Mouse (Mus musculus) embryonic fibroblast, embryonic 13.5 days (primary cell): Measurements from ENCODE around the gene Pim3. TPM values are rescaled to one million over a fixed set of nuclear protein-coding genes. Genes with fewer than 3 reads are reported as not detected.
"Not testable (repeated sequence)": the region's sequence is repeated elsewhere in the genome, so short reads cannot be mapped to it uniquely, and the experiment has no call there.

Source experiments
- H3K27ac ChIP-seq: 2 replicates; pipeline ENCODE4 v1.5.1; 2012; ENCODE audit warnings: low read length, control low read depth, inconsistent platforms; ENCODE audit not compliant: insufficient read depth
- H3K4me1 ChIP-seq: 2 replicates; pipeline ENCODE4 v1.6.1; 2011; ENCODE audit warnings: low read length; ENCODE audit not compliant: control insufficient read depth, insufficient read depth
- H3K4me3 ChIP-seq: 2 replicates; pipeline ENCODE4 v1.5.1; 2011; ENCODE audit warnings: mild to moderate bottlenecking, control low read depth, low read length; ENCODE audit not compliant: insufficient read depth
- CTCF ChIP-seq: IDR thresholded peaks from 2 replicates; pipeline ENCODE4 v1.5.1; 2011; ENCODE audit warnings: mild to moderate bottlenecking, control low read depth, low read length, moderate library complexity, borderline replicate concordance; ENCODE audit not compliant: insufficient read depth
- POLR2A ChIP-seq: IDR thresholded peaks from 2 replicates; pipeline ENCODE4 v1.6.1; 2011; ENCODE audit warnings: low read depth, mild to moderate bottlenecking, control low read depth, low read length, moderate library complexity
- polyA plus RNA-seq: library from polyadenylated mRNA; stranded (reverse); fragments of >200 nt; gene quantifications from 2 replicates; pipeline ENCODE4 v1.2.4, GENCODE M21; 2011; ENCODE audit warnings: low read depth; ENCODE audit not compliant: missing spikeins, insufficient read length

The Pim3 gene
- polyA plus RNA-seq, result 9.6 and 11.6 TPM in 2 replicates

DNA sequence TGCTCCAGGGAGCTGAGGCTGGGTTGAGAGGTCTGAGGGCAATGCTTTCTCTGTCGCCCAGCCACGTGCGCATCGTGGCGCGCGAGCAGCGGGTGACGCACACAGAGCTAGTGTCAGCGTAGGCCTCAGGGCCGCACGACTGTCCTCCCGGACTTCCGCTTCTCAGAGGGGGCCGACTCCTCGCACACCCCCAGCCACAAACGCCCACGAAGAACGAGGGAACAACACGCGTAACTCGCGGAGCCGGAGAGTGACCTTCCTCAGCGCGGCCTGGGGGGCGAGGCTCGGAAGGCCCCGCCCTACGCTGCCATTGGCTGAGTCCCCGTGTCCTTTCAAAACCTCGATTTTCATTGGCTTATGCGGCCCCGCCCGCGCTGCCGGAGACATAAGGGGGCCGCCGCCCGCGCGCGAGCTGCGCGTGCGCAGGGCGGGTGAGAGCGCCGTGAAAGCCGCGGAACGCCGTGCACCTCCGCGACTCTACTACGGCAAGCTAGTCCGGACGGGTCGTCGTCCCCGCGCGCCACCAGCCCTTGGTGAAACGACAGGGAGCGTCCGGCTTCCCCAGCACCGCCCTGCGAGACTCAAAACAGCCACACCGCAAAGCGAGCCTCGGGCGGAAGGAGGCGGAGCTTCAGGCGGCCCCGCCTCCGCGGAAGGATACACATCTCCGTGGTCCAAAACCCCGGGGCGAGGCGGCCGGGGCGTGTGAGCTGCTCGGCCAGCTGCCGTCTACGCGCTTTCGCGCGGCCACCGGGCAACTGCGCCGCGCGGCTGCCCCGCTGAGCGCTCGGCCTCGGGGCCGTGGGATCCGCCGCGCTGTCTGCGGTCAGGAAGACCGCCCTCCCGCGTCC lies at the start of gene Pim3:
TSS of gene Pim3 (plus strand) at position 415 of the 851 bp plus-strand sequence.
- H3K4me3 ChIP-seq, result peak within 1 kb of the TSS; percentile 58
- H3K27ac ChIP-seq, result peak within 1 kb of the TSS; percentile 96
- H3K4me1 ChIP-seq, result peaks cover 19% of the 10 kb centered on the region
- TF ChIP-seq POLR2A (peak; percentile 92), CTCF (no peak)

DNA sequence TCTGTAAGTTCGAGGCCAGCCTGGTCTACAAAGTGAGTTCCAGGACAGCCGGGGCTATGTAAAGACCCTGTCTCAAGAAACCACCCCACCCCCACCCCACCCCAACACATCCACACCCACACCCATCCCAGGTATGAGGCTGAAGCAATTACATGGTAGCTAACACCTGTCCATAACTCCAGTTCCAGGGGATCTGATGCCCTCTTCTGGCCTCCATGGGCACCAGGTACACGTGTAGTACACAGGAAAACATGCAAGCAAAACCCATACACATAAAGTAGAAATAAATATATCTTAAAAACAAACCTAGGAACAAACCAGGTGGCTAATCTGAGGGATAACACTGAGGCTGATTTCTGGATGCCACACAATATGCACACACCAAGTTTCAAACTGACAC lies 48.7 kb upstream of the Pim3 start:
- Histone ChIP-seq H3K27ac (no peak overlapping the region), H3K4me3 (no peak overlapping the region), H3K4me1 (no peaks in the 10 kb centered on the region)
- TF ChIP-seq CTCF, result no peak
- no peak for TF ChIP-seq POLR2A

- H3K4me3 ChIP-seq, H3K27ac ChIP-seq, H3K4me1 ChIP-seq: not testable (repeated sequence)
Observed at GRCm38 (mm10) chr15:88813873-88814272, 48.1 kb upstream of the Pim3 start.

DNA sequence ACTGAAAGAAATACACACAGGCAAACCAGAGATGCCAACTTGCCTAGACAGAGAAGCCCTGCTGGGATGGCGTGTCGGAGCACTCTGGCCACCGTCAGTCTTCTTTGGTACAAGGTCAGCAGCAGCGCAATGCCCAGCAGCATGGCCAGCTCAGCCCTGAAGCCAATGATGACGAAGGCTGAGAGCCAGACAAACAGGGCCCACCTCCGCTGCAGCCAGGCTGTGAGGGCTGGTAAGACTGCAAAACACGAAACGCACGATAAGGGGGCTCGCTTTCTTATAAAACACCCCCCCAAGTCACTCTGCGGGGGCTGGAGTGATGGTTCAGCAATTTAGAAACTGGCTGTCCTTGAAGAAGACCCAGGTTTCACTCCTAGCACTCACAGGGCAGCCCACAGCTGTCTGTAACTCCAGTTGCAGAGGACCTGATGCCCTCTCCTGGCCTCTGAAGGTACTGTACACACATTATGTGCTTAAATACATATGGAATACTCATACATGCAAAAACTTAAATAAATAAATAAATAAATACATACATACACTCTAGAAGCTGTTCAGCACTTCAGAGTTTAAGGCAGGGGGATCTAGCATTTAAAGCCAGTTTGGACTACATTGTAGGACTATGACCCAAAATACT lies 47.5 kb upstream of the Pim3 start:
- no peaks in the 10 kb centered on the region for H3K4me1 ChIP-seq
- no peak for TF ChIP-seq CTCF
- TF ChIP-seq POLR2A, result no peak
- no peak overlapping the region for H3K27ac ChIP-seq
- no peak overlapping the region for H3K4me3 ChIP-seq

DNA sequence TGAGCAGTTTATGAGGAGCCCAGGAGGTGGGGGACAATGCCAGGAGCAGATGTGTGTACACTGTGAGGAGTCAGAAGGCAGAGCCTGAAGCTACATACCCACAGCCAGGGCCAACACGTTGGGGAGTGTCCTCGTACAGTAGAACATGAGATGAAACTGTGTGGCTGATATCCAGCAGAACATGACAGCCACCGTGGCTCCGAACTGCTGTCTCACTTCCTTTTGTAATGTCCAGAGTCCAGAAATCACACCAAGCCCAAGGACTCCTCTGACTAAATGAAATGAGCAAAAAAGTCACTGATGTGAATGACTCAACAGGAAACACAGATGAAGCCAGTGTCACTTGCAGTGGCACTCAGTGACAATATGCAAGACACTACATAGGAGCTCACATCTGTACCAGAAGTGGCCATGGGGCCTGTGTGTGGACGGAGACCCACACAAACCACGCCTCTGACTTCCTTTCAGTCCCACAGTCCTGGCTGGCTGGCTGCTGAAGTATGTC lies 46.7 kb upstream of the Pim3 start:
- Histone ChIP-seq H3K27ac (no peak overlapping the region), H3K4me1 (no peaks in the 10 kb centered on the region), H3K4me3 (no peak overlapping the region)
- TF ChIP-seq CTCF (no peak), POLR2A (no peak)

GRCm38 (mm10) chr15:88819026-88819905 lies 42.7 kb upstream of the Pim3 start, which contains the start of the genes Alg12 and Creld2:
Alg12 (minus strand) TSS chr15:88819318.
Creld2 (plus strand) TSS chr15:88819646.
- peak; percentile 94 for TF ChIP-seq POLR2A
- no peak for TF ChIP-seq CTCF
- Histone ChIP-seq H3K27ac (peak within 1 kb of the TSS; percentile 81), H3K4me1 (0 out of 2 replicates have a peak, but pooled peaks cover 3% of the 10 kb centered on the region), H3K4me3 (peak within 1 kb of the TSS; percentile 89)

DNA sequence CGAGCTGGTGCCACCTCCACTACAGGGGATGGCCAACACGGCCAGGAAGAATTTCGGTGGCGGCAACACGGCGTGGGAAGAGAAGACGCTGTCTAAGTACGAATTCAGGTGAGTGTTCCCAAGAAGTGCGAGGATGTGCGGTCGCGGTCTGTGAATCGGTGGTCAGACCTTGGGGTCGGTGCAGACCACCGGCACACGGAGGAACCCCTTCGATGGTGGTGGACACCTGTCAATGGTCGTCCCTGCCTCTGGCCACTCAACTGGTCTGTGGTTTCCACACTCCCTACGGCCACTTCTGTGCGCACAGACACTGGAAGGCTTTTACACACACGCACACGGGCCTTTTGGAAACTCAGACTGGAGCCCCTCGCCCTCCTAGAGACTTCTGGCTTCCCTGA lies 42.1 kb upstream of the Pim3 start:
- H3K4me1 ChIP-seq, result 0 out of 2 replicates have a peak, but pooled peaks cover 3% of the 10 kb centered on the region
- H3K27ac ChIP-seq, result no peak overlapping the region
- TF ChIP-seq POLR2A (no peak), CTCF (no peak)
- H3K4me3 ChIP-seq, result peak overlapping the region; percentile 76

- Histone ChIP-seq H3K4me1 (0 out of 2 replicates have a peak, but pooled peaks cover 3% of the 10 kb centered on the region), H3K4me3 (no peak overlapping the region), H3K27ac (no peak overlapping the region)
- TF ChIP-seq POLR2A (no peak), CTCF (no peak)
Observed at GRCm38 (mm10) chr15:88821403-88821802, 40.6 kb upstream of the Pim3 start.

DNA sequence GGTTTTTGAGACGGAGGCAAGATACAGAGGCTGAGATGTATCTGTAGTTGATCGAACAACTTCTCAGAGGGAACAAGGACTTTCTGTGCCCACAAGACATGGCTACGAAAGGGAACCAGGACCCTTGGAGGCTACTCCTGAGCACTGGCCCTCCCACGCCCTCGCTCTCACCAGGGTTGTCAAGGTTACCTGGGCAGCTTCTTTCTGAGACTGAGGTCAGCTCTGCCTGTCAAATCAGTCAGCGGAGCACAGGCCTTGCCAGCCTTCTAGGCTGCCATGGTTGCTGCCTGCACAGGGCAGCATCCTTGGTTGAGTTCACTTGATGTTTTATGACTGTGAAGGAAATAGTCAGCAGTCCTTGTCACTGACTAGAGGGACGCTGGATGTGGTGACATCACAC lies 39.5 kb upstream of the Pim3 start:
- no peak overlapping the region for H3K27ac ChIP-seq
- H3K4me3 ChIP-seq, result no peak overlapping the region
- 0 out of 2 replicates have a peak, but pooled peaks cover 3% of the 10 kb centered on the region for H3K4me1 ChIP-seq
- no peak for TF ChIP-seq POLR2A
- TF ChIP-seq CTCF, result no peak
